Mouse (Mus musculus): ENCODE measurements around the gene Phldb2.

Phldb2 gene

GRCm38 (mm10) chr16:45893796-45894195 is 59.6 kb downstream of the Phldb2 start:
- DNase-seq (ENCODE audit: low read depth, low spot score), result no peak

GRCm38 (mm10) chr16:45892928-45893327 is 60.5 kb downstream of the Phldb2 start:
- no peak for DNase-seq (ENCODE audit: low read depth, low spot score)

GRCm38 (mm10) chr16:45890471-45891200 is 62.8 kb downstream of the Phldb2 start:
- DNase-seq (ENCODE audit: low read depth, low spot score), result no peak

GRCm38 (mm10) chr16:45889636-45890035 is 63.8 kb downstream of the Phldb2 start:
- DNase-seq (ENCODE audit: low read depth, low spot score), result no peak

GRCm38 (mm10) chr16:45886599-45886998 is 66.8 kb downstream of the Phldb2 start:
- DNase-seq (ENCODE audit: low read depth, low spot score), result no peak

GRCm38 (mm10) chr16:45884194-45884593 is 69.2 kb downstream of the Phldb2 start:
- no peak for DNase-seq (ENCODE audit: low read depth, low spot score)

- DNase-seq (ENCODE audit: low read depth, low spot score), result no peak
Measured at GRCm38 (mm10) chr16:45881177-45881832, 72.1 kb downstream of the Phldb2 start.

- no peak for DNase-seq (ENCODE audit: low read depth, low spot score)
Measured at GRCm38 (mm10) chr16:45880101-45880751, 73.2 kb downstream of the Phldb2 start.

- DNase-seq (ENCODE audit: low read depth, low spot score), result no peak
Measured at GRCm38 (mm10) chr16:45877739-45878138, 75.7 kb downstream of the Phldb2 start.

GRCm38 (mm10) chr16:45877171-45877570 is 76.2 kb downstream of the Phldb2 start:
- DNase-seq (ENCODE audit: low read depth, low spot score), result no peak

DNA sequence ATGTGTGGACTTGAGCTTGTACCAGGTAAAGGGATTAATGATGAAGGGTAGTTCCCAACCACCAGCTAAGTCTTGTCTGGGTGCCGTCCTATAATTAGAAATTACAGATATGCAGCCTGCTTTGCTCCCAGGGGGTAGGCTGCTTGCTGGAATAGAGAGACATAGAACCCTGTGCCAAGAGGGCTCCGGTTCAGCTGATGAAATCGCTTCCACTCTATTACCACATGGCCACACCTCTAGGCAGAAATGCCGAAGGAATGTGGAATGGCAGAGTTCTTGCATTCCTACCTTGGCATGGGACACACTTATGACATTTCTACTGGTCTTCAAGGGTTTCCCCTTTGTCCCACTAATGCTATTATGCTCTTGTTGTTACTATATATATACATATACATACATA is 80.0 kb downstream of the Phldb2 start:
- DNase-seq (ENCODE audit: low read depth, low spot score), result no peak

DNA sequence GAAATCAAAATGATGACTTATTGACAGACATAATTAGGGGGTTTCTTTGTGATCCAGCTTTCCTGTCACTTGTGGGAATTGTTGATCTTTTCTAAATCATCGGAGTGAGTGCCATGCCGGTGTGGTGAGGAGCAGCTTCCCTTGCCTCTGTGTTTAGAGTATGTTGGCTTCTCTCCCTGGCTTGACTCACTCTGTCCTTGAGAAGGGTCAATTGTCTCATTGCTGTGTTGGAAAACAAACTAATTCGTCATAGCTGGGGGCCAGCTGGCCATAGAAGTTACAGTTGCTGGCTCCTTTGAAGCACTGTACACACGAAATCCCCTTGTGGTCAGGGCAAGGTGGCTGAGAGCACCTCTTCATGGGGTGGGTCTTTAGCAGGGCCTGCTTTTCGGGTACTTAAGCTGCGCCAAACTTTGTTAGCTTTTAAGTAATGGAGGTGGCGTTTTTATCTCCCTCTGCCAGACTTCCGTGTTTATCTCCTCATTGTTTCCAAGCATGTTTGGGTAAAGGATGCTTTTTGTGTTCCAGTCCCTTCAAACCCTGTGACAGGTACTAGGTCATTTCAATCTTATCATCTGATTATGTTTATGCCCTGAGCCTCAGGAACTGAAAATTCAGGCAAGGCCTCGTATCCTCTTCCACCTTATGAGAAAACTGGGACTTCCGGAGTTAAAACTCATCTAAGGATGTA is 82.0 kb downstream of the Phldb2 start:
- DNase-seq (ENCODE audit: low read depth, low spot score), result no peak

- DNase-seq (ENCODE audit: low read depth, low spot score), result no peak
Measured at GRCm38 (mm10) chr16:45870651-45871050, 82.7 kb downstream of the Phldb2 start.

- no peak for DNase-seq (ENCODE audit: low read depth, low spot score)
Measured at GRCm38 (mm10) chr16:45869044-45869443, 84.4 kb downstream of the Phldb2 start.

- no peak for DNase-seq (ENCODE audit: low read depth, low spot score)
Measured at GRCm38 (mm10) chr16:45857277-45857863, 96.0 kb downstream of the Phldb2 start.

DNA sequence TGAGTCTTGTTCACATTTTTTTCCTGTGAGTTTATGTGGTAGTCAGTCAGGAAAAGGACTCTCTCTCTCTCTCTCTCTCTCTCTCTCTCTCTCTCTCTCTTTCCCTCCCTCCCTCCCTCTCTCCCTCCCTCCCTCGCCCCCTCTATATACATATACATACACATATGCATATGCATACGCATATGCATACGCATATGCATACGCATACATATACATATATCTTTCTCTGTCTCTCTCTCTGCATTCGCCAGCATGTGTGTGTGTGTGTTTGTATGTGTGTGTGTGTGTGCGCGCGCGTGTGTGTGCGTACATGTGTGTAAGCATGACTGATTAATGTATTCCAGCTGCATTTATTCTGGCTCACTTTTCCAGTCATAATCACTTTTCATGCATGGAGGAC is 98.9 kb downstream of the Phldb2 start:
- no peak for DNase-seq (ENCODE audit: low read depth, low spot score)

- DNase-seq (ENCODE audit: low read depth, low spot score), result no peak
Measured at GRCm38 (mm10) chr16:45849045-45849444, 104.4 kb downstream of the Phldb2 start.

- no peak for DNase-seq (ENCODE audit: low read depth, low spot score)
Measured at GRCm38 (mm10) chr16:45844875-45845274, 108.5 kb downstream of the Phldb2 start.

GRCm38 (mm10) chr16:45844049-45844780 is 109.2 kb downstream of the Phldb2 start:
- DNase-seq (ENCODE audit: low read depth, low spot score), result peak; percentile 80

GRCm38 (mm10) chr16:45843351-45843891 is 110.0 kb downstream of the Phldb2 start:
- DNase-seq (ENCODE audit: low read depth, low spot score), result peak; percentile 40

GRCm38 (mm10) chr16:45842440-45842839 is 111.0 kb downstream of the Phldb2 start:
- DNase-seq (ENCODE audit: low read depth, low spot score), result no peak
